Mouse (Mus musculus) ES-Bruce4 (cell line): ENCODE data around the gene Pou2f3. TPM values are rescaled to one million over a fixed set of nuclear protein-coding genes. Genes with fewer than 3 reads are reported as not detected.

Experiments used
- H3K27ac ChIP-seq: 2 replicates; pipeline ENCODE4 v1.5.1; 2012; ENCODE audit warnings: low read length, inconsistent platforms; ENCODE audit not compliant: insufficient read depth
- H3K27me3 ChIP-seq: 2 replicates; pipeline ENCODE4 v1.6.1; 2012; ENCODE audit warnings: mild to moderate bottlenecking, low read length, inconsistent platforms; ENCODE audit not compliant: control insufficient read depth, poor library complexity, insufficient read depth, severe bottlenecking
- H3K36me3 ChIP-seq: 2 replicates; pipeline ENCODE4 v1.6.1; 2012; ENCODE audit warnings: inconsistent platforms, mild to moderate bottlenecking, low read length, moderate library complexity; ENCODE audit not compliant: control insufficient read depth, poor library complexity, insufficient read depth, severe bottlenecking
- H3K4me1 ChIP-seq: one replicate; pipeline ENCODE4 v1.8.1; 2011; ENCODE audit warnings: low read length; ENCODE audit not compliant: control insufficient read depth, insufficient read depth
- H3K4me3 ChIP-seq: 2 replicates; pipeline ENCODE4 v1.5.1; 2011; ENCODE audit warnings: low read depth, mild to moderate bottlenecking, low read length
- H3K9ac ChIP-seq: 2 replicates; pipeline ENCODE4 v1.6.1; 2012; ENCODE audit warnings: low read depth, mild to moderate bottlenecking, inconsistent platforms; ENCODE audit not compliant: poor library complexity, severe bottlenecking
- H3K9me3 ChIP-seq: replicated peaks from 2 replicates; pipeline ENCODE4 v1.6.1; 2012; ENCODE audit warnings: mild to moderate bottlenecking, low read length, inconsistent platforms; ENCODE audit not compliant: control insufficient read depth, poor library complexity, insufficient read depth, severe bottlenecking
- CTCF ChIP-seq: IDR thresholded peaks from one replicate; pipeline ENCODE4 v1.8.1; 2011; ENCODE audit warnings: low read depth, low read length
- EP300 ChIP-seq: IDR thresholded peaks from 2 replicates; pipeline ENCODE4 v1.6.1; 2011; ENCODE audit warnings: low read depth, low read length; ENCODE audit not compliant: insufficient read depth
- POLR2A ChIP-seq: IDR thresholded peaks from one replicate; pipeline ENCODE4 v1.8.1; 2011; ENCODE audit warnings: low read length; ENCODE audit not compliant: insufficient read depth
- polyA plus RNA-seq: library from polyadenylated mRNA; stranded (reverse); fragments of >200 nt; gene quantifications from 2 replicates; pipeline ENCODE4 v1.2.4, GENCODE M21; 2011; ENCODE audit warnings: low read depth; ENCODE audit not compliant: missing spikeins, insufficient read depth, insufficient read length

The Pou2f3 gene
- polyA plus RNA-seq, 1 experiment = 2.4 TPM

DNA sequence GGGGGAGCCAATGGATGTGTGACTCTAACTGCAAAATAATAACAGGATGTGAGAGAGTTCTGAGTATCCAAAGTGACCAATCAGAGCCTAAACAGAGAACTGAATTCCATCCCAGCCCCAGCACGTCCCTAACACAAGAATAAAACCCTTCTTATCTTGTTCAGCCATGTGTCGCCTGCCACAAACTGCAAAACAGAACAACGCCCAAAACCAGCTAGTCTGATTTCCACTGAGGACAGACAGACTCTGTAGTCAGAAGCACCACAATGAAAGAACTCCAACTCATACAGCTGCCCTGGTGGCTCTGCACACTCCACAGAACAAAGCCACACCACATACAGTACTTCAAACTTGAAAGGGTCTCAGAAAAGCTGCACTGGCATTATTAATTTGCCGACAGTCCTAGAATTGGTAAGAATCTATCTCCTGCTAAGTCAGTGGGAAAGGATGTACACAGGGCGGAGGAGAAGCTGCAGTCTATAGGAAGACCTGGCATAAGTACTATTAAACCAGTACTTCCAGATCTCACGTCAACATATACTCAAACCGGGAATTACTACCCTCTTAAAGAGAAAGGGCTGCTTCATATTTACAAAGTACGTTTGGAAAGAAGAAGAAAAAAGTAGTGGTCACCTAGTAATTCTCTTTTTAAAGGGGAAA lies 108.1 kb downstream of the Pou2f3 start:
- Histone ChIP-seq H3K9ac (no peak overlapping the region), H3K27ac (no peak overlapping the region), H3K4me3 (no peak overlapping the region), H3K9me3 (no peaks in the 10 kb centered on the region), H3K36me3 (no peaks in the 10 kb centered on the region), H3K27me3 (no peaks in the 10 kb centered on the region), H3K4me1 (no peaks in the 10 kb centered on the region)
- no peak for TF ChIP-seq CTCF
- no peak for TF ChIP-seq EP300
- no peak for TF ChIP-seq POLR2A

GRCm38 (mm10) chr9:43098922-43099321 lies 111.2 kb downstream of the Pou2f3 start:
- H3K4me1 ChIP-seq = no peaks in the 10 kb centered on the region
- no peaks in the 10 kb centered on the region for H3K27me3 ChIP-seq
- H3K9me3 ChIP-seq = no peaks in the 10 kb centered on the region
- no peak overlapping the region for H3K4me3 ChIP-seq
- H3K9ac ChIP-seq = no peak overlapping the region
- TF ChIP-seq POLR2A (no peak), EP300 (no peak), CTCF (no peak)
- H3K36me3 ChIP-seq = no peaks in the 10 kb centered on the region; the same call in 1 of the 2 replicates
- H3K27ac ChIP-seq = no peak overlapping the region

DNA sequence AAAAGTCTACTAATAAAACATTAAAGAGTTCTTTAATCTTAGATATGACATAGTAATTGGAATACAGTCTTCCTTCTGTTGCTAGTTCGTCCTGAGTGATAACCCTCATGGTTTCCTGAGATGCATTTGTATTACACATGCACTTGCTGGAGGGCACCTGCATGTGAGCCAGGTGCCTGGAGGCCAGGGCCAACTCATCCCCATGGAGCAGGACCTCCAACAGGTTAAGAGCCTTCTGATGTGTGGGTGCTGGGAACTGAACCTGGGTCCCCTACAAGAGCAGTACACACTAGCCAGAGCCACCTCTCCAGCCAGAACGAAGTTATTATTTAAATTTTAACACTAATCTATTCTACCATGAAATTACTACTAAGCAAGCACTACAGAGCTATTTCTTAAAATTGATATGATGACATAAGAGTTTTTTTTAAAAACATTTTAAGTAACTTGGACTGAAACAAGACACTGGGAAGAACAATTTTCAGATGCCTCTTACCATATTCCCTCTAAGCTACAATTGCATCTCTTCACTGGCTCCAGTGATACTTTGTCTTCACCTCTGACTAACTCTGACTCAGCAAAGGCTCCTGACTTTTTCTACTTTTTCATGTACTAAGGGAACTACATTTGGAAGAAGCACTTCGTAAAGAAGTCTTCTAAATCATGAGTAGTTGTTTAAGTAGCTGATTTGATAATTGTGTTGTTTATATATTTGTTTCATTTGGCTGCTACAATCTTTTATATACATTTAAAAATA lies 112.2 kb downstream of the Pou2f3 start:
- H3K4me1 ChIP-seq = no peaks in the 10 kb centered on the region
- TF ChIP-seq EP300 (no peak), CTCF (no peak), POLR2A (no peak)

GRCm38 (mm10) chr9:43096337-43096736 lies 113.8 kb downstream of the Pou2f3 start:
- Histone ChIP-seq H3K4me1 (no peaks in the 10 kb centered on the region), H3K27ac (no peak overlapping the region), H3K9ac (no peak overlapping the region), H3K36me3 (no peaks in the 10 kb centered on the region; the same call in 1 of the 2 replicates), H3K27me3 (no peaks in the 10 kb centered on the region), H3K4me3 (no peak overlapping the region), H3K9me3 (no peaks in the 10 kb centered on the region)
- TF ChIP-seq EP300 = no peak
- TF ChIP-seq POLR2A = no peak
- TF ChIP-seq CTCF = no peak

More for the DNA sequence above, 112.2 kb downstream of the Pou2f3 start:
- Histone ChIP-seq H3K9me3 (no peaks in the 10 kb centered on the region), H3K4me3 (no peak overlapping the region), H3K27ac (no peak overlapping the region), H3K9ac (no peak overlapping the region), H3K36me3 (no peaks in the 10 kb centered on the region; the same call in 1 of the 2 replicates), H3K27me3 (no peaks in the 10 kb centered on the region)

- Histone ChIP-seq H3K9me3 (no peaks in the 10 kb centered on the region), H3K27ac (no peak overlapping the region), H3K27me3 (no peaks in the 10 kb centered on the region), H3K36me3 (no peaks in the 10 kb centered on the region; the same call in 1 of the 2 replicates), H3K4me1 (no peaks in the 10 kb centered on the region), H3K9ac (no peak overlapping the region), H3K4me3 (no peak overlapping the region)
- TF ChIP-seq CTCF = no peak
- TF ChIP-seq POLR2A = no peak
- TF ChIP-seq EP300 = no peak
Observed at GRCm38 (mm10) chr9:43094828-43095227, 115.3 kb downstream of the Pou2f3 start.

GRCm38 (mm10) chr9:43093803-43094202 lies 116.4 kb downstream of the Pou2f3 start:
- H3K27me3 ChIP-seq = no peaks in the 10 kb centered on the region
- H3K9ac ChIP-seq = no peak overlapping the region
- H3K36me3 ChIP-seq = no peaks in the 10 kb centered on the region; the same call in 1 of the 2 replicates
- H3K9me3 ChIP-seq = no peaks in the 10 kb centered on the region
- no peak for TF ChIP-seq EP300
- TF ChIP-seq CTCF = no peak
- no peak for TF ChIP-seq POLR2A
- H3K27ac ChIP-seq = no peak overlapping the region
- H3K4me3 ChIP-seq = no peak overlapping the region
- no peaks in the 10 kb centered on the region for H3K4me1 ChIP-seq
